Mouse (Mus musculus) kidney, adult 9 months (tissue): ENCODE measurements around the gene Hmga1.

Experiments
- DNase-seq: peaks from one replicate; pipeline ENCODE4 v3.0.0; 2022

Hmga1 gene

GRCm38 (mm10) chr17:27556315-27557011, at the start of gene Hmga1:
TSS of gene Hmga1 (plus strand) at chr17:27556497.
- DNase-seq, result peak; percentile 79

DNA sequence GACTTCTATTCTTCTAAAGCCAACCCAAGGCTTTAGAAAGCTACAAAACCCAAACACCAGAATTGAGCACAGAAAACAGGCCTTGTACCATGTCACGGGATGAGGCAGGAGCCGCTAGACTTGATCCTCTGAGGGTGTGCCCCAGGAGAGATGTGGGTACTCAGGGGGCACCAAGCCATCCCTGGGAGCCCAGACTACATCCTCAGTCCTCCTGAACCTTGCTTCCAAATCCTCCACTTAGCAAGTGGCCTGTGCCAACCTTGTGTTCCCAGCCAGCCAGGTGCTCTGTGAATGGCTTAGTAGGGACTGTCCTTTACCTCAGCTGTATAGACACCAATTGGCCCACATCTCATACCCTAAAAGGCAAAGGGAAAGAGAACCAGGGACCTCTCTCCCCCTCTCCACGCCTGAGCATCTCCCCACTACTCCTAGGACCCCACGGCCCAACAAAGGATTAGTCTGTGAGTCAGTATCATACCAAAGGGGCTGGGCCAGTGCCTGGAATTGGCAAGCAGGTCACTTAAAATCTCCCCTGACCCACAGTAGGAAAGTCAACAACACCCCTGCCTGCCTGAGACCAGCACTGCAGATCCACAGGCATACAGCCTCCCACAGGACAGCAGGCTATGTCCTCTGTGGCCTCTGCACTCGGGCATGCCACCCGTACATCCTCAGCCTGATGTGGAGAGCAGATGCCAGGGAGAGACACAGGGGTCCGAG, 49.3 kb upstream of the Hmga1 start:
- no peak for DNase-seq

- DNase-seq, result no peak
Observed at GRCm38 (mm10) chr17:27507591-27507945, 48.7 kb upstream of the Hmga1 start.

- no peak for DNase-seq
Observed at GRCm38 (mm10) chr17:27508002-27508401, 48.3 kb upstream of the Hmga1 start.

GRCm38 (mm10) chr17:27508513-27508912, 47.8 kb upstream of the Hmga1 start:
- DNase-seq, result peak; percentile 12

- no peak for DNase-seq
Observed at GRCm38 (mm10) chr17:27509056-27509455, 47.2 kb upstream of the Hmga1 start.

DNA sequence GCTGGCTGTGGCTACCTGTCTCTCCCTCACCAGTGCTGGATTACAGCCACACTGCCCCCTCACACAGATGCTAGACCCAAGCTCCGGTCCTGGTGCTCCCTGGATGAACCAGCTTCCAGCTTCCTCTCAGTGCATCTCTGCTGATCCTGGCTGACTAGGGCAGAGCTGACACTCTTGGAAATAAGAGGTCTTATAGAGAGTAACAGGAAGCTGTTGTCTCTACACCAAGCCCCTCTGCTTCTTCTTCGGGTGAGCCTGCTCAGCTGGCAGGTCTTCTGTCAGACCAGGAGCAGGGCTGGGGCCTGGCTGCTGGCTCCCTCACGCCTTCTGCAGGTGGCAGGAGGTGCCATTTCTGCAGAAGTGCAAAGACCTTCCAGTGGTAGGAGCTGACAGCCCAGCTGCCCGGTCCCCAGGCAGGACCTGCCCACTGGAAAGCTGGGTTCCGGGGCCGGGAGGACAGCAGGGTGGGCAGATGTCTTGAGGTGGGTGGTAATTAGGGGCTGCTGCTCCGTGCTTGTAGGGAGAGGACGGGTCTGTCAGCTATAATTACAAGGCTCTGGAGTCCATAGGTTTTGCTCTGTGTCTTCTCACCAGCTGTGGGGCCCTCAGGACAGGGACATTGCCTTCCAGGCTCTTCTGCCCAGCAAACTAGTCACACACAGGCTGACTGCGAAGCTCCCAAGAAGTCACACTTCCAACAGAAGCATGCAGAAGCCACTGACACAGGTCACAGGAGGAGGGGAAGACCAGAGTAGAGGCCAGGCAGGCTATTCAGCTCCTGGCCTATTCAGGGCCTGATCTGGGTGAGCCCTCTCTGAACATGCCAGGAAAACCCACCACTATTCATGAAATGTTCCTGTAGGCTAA, 45.8 kb upstream of the Hmga1 start:
- DNase-seq, result no peak

GRCm38 (mm10) chr17:27511125-27511735, 45.1 kb upstream of the Hmga1 start:
- no peak for DNase-seq

DNA sequence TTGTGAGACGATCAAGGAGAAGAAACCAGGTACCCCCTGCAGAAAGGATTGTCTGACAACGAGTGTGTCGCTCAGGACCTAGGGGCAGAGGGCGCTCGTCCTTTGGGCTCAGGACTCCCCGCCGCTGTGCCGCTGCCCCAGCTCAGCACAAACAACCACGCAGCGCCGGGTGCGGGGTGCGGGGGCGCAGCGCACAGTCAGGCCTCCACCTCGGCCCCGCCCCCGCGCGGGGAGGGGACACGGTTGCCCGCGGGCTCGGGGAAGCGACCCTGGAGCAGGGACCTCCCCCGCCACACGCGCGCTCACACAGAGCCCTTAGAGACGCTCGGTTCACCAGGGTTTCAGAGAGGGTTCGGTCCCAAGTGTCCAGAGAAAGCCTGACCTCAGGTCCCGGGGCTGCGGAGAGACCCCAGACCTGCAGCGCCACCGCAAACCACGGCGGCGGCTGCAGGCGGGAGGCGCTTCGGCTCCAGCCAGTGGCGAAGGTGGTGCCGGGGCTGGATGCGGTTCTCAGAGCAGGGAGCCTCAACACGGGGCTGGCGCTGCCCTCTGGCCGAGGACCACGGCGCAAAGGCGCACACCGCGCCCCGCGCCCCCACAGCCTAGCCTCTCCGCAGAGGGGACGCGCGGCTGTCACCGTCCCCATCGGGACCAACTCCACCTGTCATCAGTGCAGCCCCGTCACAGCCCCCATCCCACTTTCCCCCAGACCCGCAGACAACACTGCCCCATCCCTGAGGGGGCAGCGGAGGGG, 44.3 kb upstream of the Hmga1 start:
- no peak for DNase-seq

GRCm38 (mm10) chr17:27512619-27513161, 43.6 kb upstream of the Hmga1 start:
- DNase-seq, result no peak

DNA sequence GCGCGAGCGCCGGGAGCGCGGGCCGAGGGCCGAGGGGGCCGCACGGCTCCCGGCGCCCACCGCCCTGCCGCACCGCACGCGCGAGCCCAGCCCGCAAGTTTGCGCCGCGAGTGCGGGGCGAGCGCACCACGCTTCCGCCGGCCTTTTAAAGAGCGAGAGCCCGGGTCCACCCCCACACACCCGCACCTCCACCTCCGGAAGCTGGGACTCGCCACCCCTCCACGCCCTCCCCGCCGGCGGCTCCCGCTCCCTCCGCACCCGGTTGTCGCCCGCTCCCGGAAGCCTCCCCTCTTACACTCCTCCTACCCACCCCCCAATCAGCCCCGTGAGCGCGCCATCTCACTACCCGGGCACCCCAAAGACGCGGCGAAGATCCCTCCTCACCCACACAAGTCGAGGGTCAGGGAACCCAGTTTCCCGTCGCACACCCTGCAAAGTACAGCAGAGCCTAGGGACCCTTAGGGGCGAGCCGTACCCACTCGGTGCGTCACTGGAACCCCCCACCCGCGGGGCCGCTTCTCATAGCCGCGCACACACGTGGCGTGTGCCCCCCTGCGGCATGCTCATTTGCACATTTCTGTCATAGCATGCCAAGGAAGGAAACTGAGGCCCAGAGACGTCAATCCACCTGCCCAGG, 42.9 kb upstream of the Hmga1 start:
- DNase-seq, result no peak

DNA sequence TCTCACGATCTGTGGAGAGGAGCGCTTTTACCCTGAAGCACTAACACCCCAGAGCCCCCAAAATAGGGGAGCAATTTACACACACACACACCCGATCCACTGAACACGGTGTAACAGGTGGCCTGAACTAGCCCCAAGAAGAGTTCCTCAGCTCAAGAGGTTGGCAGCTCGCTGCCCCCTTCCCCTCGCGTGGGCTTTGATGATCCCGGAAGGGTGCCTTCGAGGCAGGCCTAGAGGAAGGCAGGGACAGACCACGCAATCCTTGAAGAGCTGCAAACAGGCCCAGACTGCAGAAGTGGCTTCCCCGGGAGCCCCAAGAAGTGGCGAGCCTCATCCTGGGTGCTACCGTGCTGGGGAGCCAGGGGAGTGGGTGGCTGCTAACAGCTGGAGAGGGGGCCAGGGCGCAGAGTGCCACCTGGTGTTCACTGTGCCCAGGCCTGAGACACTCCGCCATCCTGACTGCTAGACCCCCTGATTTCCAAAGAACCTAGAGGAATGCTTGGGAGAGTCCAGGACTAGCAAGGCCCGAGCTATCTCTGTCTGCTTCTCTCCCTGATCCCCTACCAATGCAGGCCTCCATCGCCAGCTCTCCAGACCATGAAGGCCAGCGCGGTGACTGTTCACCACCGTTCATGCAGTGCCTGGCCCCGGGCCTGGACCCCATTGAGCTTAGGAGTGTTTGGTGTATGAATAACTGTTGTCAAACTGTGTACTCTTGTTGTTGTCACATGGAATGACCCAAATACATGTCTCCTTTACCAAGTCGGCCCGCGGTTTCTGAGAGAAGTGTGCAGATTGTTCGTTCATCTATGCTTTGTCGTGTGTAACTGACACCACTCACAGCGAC, 42.2 kb upstream of the Hmga1 start:
- DNase-seq, result no peak

DNA sequence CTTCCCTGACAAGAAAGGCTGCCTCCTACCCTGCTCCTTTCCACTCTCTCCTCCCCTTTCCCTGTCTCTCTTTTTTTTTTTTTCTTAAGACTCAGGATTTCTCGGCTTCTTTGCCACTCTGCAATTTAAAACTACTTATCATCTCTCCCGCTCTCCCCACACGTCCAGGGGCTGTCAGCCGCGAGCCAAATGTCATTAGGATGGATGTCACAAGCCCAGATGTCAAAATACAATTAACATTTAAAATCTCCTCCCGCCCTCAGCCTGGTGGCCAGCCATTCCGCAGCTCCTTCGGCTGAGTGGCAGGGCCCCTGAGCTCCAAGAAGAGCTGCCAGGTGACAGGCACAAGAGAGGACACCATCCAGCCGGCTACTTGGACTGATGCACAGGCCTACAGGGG, 38.0 kb upstream of the Hmga1 start:
- no peak for DNase-seq

GRCm38 (mm10) chr17:27518700-27519595, 37.3 kb upstream of the Hmga1 start:
- no peak for DNase-seq

- DNase-seq, result peak; percentile 44
Observed at GRCm38 (mm10) chr17:27520557-27520956, 35.7 kb upstream of the Hmga1 start.

GRCm38 (mm10) chr17:27521303-27521702, 35.0 kb upstream of the Hmga1 start, which contains the start of gene Grm4:
TSS of gene Grm4 (minus strand) at chr17:27521403.
- no peak for DNase-seq

DNA sequence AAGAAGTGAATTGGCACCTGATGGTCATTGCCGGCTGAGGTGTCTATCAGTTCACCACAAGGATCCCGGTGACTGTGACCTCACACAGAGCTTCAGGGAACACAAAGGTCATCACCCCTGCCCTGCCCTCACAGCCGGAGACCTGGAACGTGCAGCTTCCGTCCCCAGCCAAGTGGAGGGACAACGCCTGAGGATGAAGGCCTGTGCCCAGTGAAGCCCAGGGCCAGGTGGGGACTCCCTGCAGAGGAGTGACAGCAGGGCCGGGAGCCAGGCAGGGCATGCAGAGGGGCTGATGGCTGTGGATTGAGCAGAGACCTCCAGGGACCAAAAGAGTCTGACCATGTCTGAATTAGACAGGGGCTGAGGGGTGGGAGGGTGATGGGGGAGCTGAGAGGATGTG, 33.2 kb upstream of the Hmga1 start:
- no peak for DNase-seq

- no peak for DNase-seq
Observed at GRCm38 (mm10) chr17:27527188-27527587, 29.1 kb upstream of the Hmga1 start.

GRCm38 (mm10) chr17:27528030-27528429, 28.3 kb upstream of the Hmga1 start:
- DNase-seq, result no peak

DNA sequence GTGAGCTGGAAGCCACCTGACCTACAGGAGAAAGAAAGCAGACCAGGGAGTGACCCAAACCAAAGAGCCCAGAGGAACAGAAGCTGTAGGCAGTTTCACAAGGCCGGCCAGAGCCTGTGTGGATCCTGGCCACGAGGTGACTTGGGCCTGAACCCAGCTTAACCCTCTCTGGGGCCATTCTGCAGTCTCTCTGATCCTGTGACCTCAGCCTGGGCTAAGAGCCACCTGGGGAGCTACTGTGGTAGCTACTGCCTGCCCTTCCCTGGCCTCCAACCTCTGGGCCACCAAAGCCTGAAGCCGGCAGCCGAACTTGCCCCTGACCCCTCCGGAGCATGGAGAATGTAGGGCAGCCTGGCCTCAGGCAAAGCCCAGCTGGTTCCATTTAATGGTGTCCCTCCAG, 27.5 kb upstream of the Hmga1 start:
- DNase-seq, result no peak
